In genomic region chr15:97368631-97369030, GRCm38 (mm10) we compare ENCODE assay signal across 25 mouse cellular contexts.
DNase-seq lines count a peak whose midpoint lies in the region; TF ChIP-seq lines count a peak whose summit lies in the region.
"Had no signal": no experiment of that assay in that cellular context is flagged by ENCODE, and none has a peak within 500 bp of the region (broad histone marks: within the 10 kb centered on the region; RNA-seq: fewer than 3 reads in every experiment).

No protein-coding gene starts in this region.

- in situ Hi-C loops in ES-E14 (cut with MboI; ENCODE audit: low sequenced_read_pairs in 2 of 2, unreplicated experiment in 2 of 2), result no loop called here

- H3K9ac ChIP-seq in ES-E14 (ENCODE audit: insufficient read depth, low read depth, low read length, poor library complexity, severe bottlenecking), result peak overlapping the region; percentile 24; the same call in 1 of the 2 replicates
- H3K9ac ChIP-seq: embryonic facial prominence, embryonic 15.5 days; forebrain, postnatal 0 days; heart, embryonic 12.5 days; heart, embryonic 15.5 days; hindbrain, embryonic 13.5 days; intestine, embryonic 15.5 days had no signal

- intact Hi-C loops in gastrocnemius, adult 2 months (cut with DNase I), result no loop called here

- H3K27me3 ChIP-seq in E14TG2a.4 (ENCODE audit: insufficient read depth, low read length), result no peaks in the 10 kb centered on the region
- H3K27me3 ChIP-seq: embryonic facial prominence, embryonic 15.5 days; heart, embryonic 12.5 days; heart, embryonic 15.5 days; hindbrain, embryonic 13.5 days; intestine, embryonic 15.5 days; Patski had no signal

- H3K36me3 ChIP-seq in E14TG2a.4 (ENCODE audit: insufficient read depth, low read length), result no peaks in the 10 kb centered on the region
- no peaks in the 10 kb centered on the region for H3K36me3 ChIP-seq in ES-E14 (ENCODE audit: control insufficient read depth, insufficient read depth, low read length, poor library complexity, severe bottlenecking)
- H3K36me3 ChIP-seq: embryonic facial prominence, embryonic 15.5 days; heart, embryonic 15.5 days; hindbrain, embryonic 10.5 days; hindbrain, embryonic 13.5 days; intestine, embryonic 15.5 days had no signal

- TF ChIP-seq CTCF in E14TG2a.4 (conservative IDR thresholded peaks at IDR 0.05; ENCODE audit: low read length), result no peak
- no peak for TF ChIP-seq CTCF in gastrocnemius, adult 2 months (IDR thresholded peaks at IDR 0.05)

- H3K4me1 ChIP-seq in E14TG2a.4 (replicated peaks; ENCODE audit: low read depth, low read length), result peaks cover 75% of the 10 kb centered on the region
- H3K4me1 ChIP-seq in ES-E14 (ENCODE audit: control insufficient read depth in 2 of 2, insufficient read depth in 2 of 2, low read length in 2 of 2, poor library complexity in 1 of 2), result peaks cover 3 to 14% of the 10 kb centered on the region in 2 experiments

- no peaks in the 10 kb centered on the region for H3K9me3 ChIP-seq in E14TG2a.4 (ENCODE audit: low read length)
- H3K9me3 ChIP-seq in ES-E14 (ENCODE audit: control insufficient read depth, insufficient read depth, low read depth, low read length), result no peaks in the 10 kb centered on the region
- H3K9me3 ChIP-seq: embryonic facial prominence, embryonic 15.5 days; heart, embryonic 15.5 days; hindbrain, embryonic 10.5 days; hindbrain, embryonic 13.5 days; intestine, embryonic 15.5 days had no signal

- H3K4me3 ChIP-seq in E14TG2a.4 (replicated peaks; ENCODE audit: low read length) (peak overlapping the region; percentile 70), ES-E14 (ENCODE audit: insufficient read depth in 1 of 2, low read depth in 1 of 2, low read length in 2 of 2, poor library complexity in 1 of 2, severe bottlenecking in 1 of 2) (peak overlapping the region; percentile 40 to 56)
- H3K4me3 ChIP-seq in gastrocnemius, adult 2 months, result no peak overlapping the region
- H3K4me3 ChIP-seq: embryonic facial prominence, embryonic 15.5 days; heart, embryonic 12.5 days; heart, embryonic 15.5 days; hindbrain, embryonic 10.5 days; hindbrain, embryonic 13.5 days; intestine, embryonic 15.5 days had no signal

- peak overlapping the region; percentile 84; the same call in 1 of the 2 replicates for H3K27ac ChIP-seq in ES-E14 (ENCODE audit: insufficient read depth, low read depth, low read length, poor library complexity, severe bottlenecking)
- no peak overlapping the region for H3K27ac ChIP-seq in gastrocnemius, adult 2 months
- H3K27ac ChIP-seq: embryonic facial prominence, embryonic 15.5 days; heart, embryonic 15.5 days; hindbrain, embryonic 10.5 days; hindbrain, embryonic 13.5 days; intestine, embryonic 15.5 days had no signal

- peak; percentile 30 for DNase-seq in adrenal gland, adult 2 months
- DNase-seq in adrenal gland, postnatal 25 days, result no peak
- no peak for DNase-seq in ES-E14 (ENCODE audit: low read depth, low spot score)
- no peak for DNase-seq in gastrocnemius, adult 2 months
- DNase-seq in spleen, postnatal 10 days (ENCODE audit: low spot score in 2 of 2), result no peak
- DNase-seq: adrenal gland, postnatal 10 days; cerebellum, adult 11 months; cerebellum, adult 2 months; cerebellum, postnatal 10 days; cerebellum, postnatal 36 days; embryo, embryonic 11 days; forebrain, postnatal 0 days; gastrocnemius, postnatal 25 days; heart, adult 18-20 months; heart, postnatal 10 days; heart, postnatal 36 days; kidney, adult 2 months had no signal

TF ChIP-seq in ES-E14, 5 proteins besides CTCF, POLR2A, EP300 and RAD21:
- TF ChIP-seq CHD2 (IDR thresholded peaks at IDR 0.05; ENCODE audit: low read depth, low read length) (no peak), ZC3H11A (IDR thresholded peaks at IDR 0.05; ENCODE audit: borderline replicate concordance, low read depth, low read length) (no peak)
